Mouse (Mus musculus): ENCODE results near the gene Mlf2. TPM values are rescaled to one million over a fixed set of nuclear protein-coding genes. Genes with fewer than 3 reads are reported as not detected.

Gene Mlf2
- polyA plus RNA-seq, 1 experiment from 2014 or later: 257 TPM

GRCm38 (mm10) chr6:124961021-124961420, 29.8 kb downstream of the Mlf2 start:
- Histone ChIP-seq H3K9ac (ENCODE audit: low read depth, low read length) (no peak overlapping the region), H3K4me2 (no peak overlapping the region), H3K4me1 (replicated peaks; ENCODE audit: control insufficient read depth, insufficient read depth, low read length) (peaks cover 9% of the 10 kb centered on the region), H3K27me3 (replicated peaks; ENCODE audit: control insufficient read depth, insufficient read depth, low read length) (no peaks in the 10 kb centered on the region), H3K36me3 (ENCODE audit: control insufficient read depth, insufficient read depth, low read length) (peaks cover 35% of the 10 kb centered on the region), H3K4me3 (ENCODE audit: low read depth, low read length) (no peak overlapping the region), H3K27ac (ENCODE audit: low read depth, low read length) (no peak overlapping the region), H3K9me3 (ENCODE audit: control insufficient read depth, low read length) (no peaks in the 10 kb centered on the region)
- no peak for DNase-seq (ENCODE audit: low spot score)
- 91% methylated on average over 12 of the region's 12 CpGs for WGBS
- ATAC-seq (replicated peaks; ENCODE audit: low FRiP score): no peak

GRCm38 (mm10) chr6:124964638-124965037, 33.5 kb downstream of the Mlf2 start:
- H3K4me3 ChIP-seq (ENCODE audit: low read depth, low read length): peak overlapping the region; percentile 85
- 25% methylated on average over 16 of the region's 16 CpGs for WGBS

GRCm38 (mm10) chr6:124965088-124965719, 34.0 kb downstream of the Mlf2 start, which contains the start of gene Cops7a:
Gene Cops7a, minus strand, starts transcription at chr6:124965538.
- Histone ChIP-seq H3K4me2 (peak within 1 kb of the TSS; percentile 96), H3K9me3 (ENCODE audit: control insufficient read depth, low read length) (no peaks in the 10 kb centered on the region; the same call in 1 of the 2 replicates), H3K4me3 (ENCODE audit: low read depth, low read length) (peak within 1 kb of the TSS; percentile 85), H3K9ac (ENCODE audit: low read depth, low read length) (peak within 1 kb of the TSS; percentile 94), H3K36me3 (ENCODE audit: control insufficient read depth, insufficient read depth, low read length) (peaks cover 12% of the 10 kb centered on the region; the same call in 1 of the 2 replicates), H3K4me1 (replicated peaks; ENCODE audit: control insufficient read depth, insufficient read depth, low read length) (peaks cover 13% of the 10 kb centered on the region), H3K27ac (ENCODE audit: low read depth, low read length) (peak within 1 kb of the TSS; percentile 94), H3K27me3 (replicated peaks; ENCODE audit: control insufficient read depth, insufficient read depth, low read length) (no peaks in the 10 kb centered on the region)
- DNase-seq (ENCODE audit: low spot score) (peak; percentile 97), ATAC-seq (replicated peaks; ENCODE audit: low FRiP score) (peak; percentile 93)
- WGBS: under 1% methylated on average over 68 of the region's 68 CpGs

More at GRCm38 (mm10) chr6:124964638-124965037, 33.5 kb downstream of the Mlf2 start:
- Histone ChIP-seq H3K9me3 (ENCODE audit: control insufficient read depth, low read length) (no peaks in the 10 kb centered on the region; the same call in 1 of the 2 replicates), H3K4me2 (peak overlapping the region; percentile 96), H3K4me1 (replicated peaks; ENCODE audit: control insufficient read depth, insufficient read depth, low read length) (peaks cover 13% of the 10 kb centered on the region), H3K27ac (ENCODE audit: low read depth, low read length) (peak overlapping the region; percentile 94), H3K9ac (ENCODE audit: low read depth, low read length) (peak overlapping the region; percentile 94), H3K36me3 (ENCODE audit: control insufficient read depth, insufficient read depth, low read length) (peaks cover 16% of the 10 kb centered on the region; the same call in 1 of the 2 replicates), H3K27me3 (replicated peaks; ENCODE audit: control insufficient read depth, insufficient read depth, low read length) (no peaks in the 10 kb centered on the region)
- DNase-seq (ENCODE audit: low spot score): no peak
- ATAC-seq (replicated peaks; ENCODE audit: low FRiP score): peak; percentile 21; the same call in 1 of the 2 replicates

GRCm38 (mm10) chr6:124965747-124966146, 34.6 kb downstream of the Mlf2 start:
- H3K4me2 ChIP-seq: peak overlapping the region; percentile 96
- peak overlapping the region; percentile 94 for H3K27ac ChIP-seq (ENCODE audit: low read depth, low read length)
- H3K4me3 ChIP-seq (ENCODE audit: low read depth, low read length): peak overlapping the region; percentile 85
- H3K36me3 ChIP-seq (ENCODE audit: control insufficient read depth, insufficient read depth, low read length): peaks cover 8% of the 10 kb centered on the region; the same call in 1 of the 2 replicates
- ATAC-seq (replicated peaks; ENCODE audit: low FRiP score): no peak
- WGBS: 9% methylated on average over 15 of the region's 15 CpGs
- no peak for DNase-seq (ENCODE audit: low spot score)
- H3K27me3 ChIP-seq (replicated peaks; ENCODE audit: control insufficient read depth, insufficient read depth, low read length): no peaks in the 10 kb centered on the region
- H3K4me1 ChIP-seq (replicated peaks; ENCODE audit: control insufficient read depth, insufficient read depth, low read length): peaks cover 13% of the 10 kb centered on the region
- H3K9ac ChIP-seq (ENCODE audit: low read depth, low read length): peak overlapping the region; percentile 94
- no peaks in the 10 kb centered on the region; the same call in 1 of the 2 replicates for H3K9me3 ChIP-seq (ENCODE audit: control insufficient read depth, low read length)

- Histone ChIP-seq H3K4me3 (ENCODE audit: low read depth, low read length) (peak overlapping the region; percentile 85), H3K4me2 (peak overlapping the region; percentile 96), H3K27ac (ENCODE audit: low read depth, low read length) (no peak overlapping the region), H3K9ac (ENCODE audit: low read depth, low read length) (no peak overlapping the region; the same call in 1 of the 2 replicates), H3K9me3 (ENCODE audit: control insufficient read depth, low read length) (no peaks in the 10 kb centered on the region; the same call in 1 of the 2 replicates), H3K4me1 (replicated peaks; ENCODE audit: control insufficient read depth, insufficient read depth, low read length) (peaks cover 13% of the 10 kb centered on the region), H3K27me3 (replicated peaks; ENCODE audit: control insufficient read depth, insufficient read depth, low read length) (no peaks in the 10 kb centered on the region), H3K36me3 (ENCODE audit: control insufficient read depth, insufficient read depth, low read length) (peaks cover 4% of the 10 kb centered on the region; the same call in 1 of the 2 replicates)
- no peak for DNase-seq (ENCODE audit: low spot score)
- no peak for ATAC-seq (replicated peaks; ENCODE audit: low FRiP score)
- 96% methylated on average over 7 of the region's 7 CpGs for WGBS
These were observed 35.4 kb downstream of the Mlf2 start for GRCm38 (mm10) chr6:124966466-124967118.

GRCm38 (mm10) chr6:124967766-124968165, 36.6 kb downstream of the Mlf2 start:
- Histone ChIP-seq H3K27me3 (replicated peaks; ENCODE audit: control insufficient read depth, insufficient read depth, low read length) (no peaks in the 10 kb centered on the region), H3K36me3 (ENCODE audit: control insufficient read depth, insufficient read depth, low read length) (no peaks in the 10 kb centered on the region), H3K9ac (ENCODE audit: low read depth, low read length) (no peak overlapping the region), H3K4me1 (replicated peaks; ENCODE audit: control insufficient read depth, insufficient read depth, low read length) (peaks cover 13% of the 10 kb centered on the region), H3K27ac (ENCODE audit: low read depth, low read length) (no peak overlapping the region), H3K9me3 (ENCODE audit: control insufficient read depth, low read length) (no peaks in the 10 kb centered on the region; the same call in 1 of the 2 replicates), H3K4me3 (ENCODE audit: low read depth, low read length) (no peak overlapping the region), H3K4me2 (no peak overlapping the region)
- whole genome bisulfite sequencing: 70% methylated on average over 4 of the region's 4 CpGs
- DNase-seq (ENCODE audit: low spot score) (no peak), ATAC-seq (replicated peaks; ENCODE audit: low FRiP score) (no peak)

Other genes starting within 250 kb of the Mlf2 start
- 311 and 329 TPM in 2 replicates for gene Emg1, start 219.2 kb upstream of the Mlf2 start, polyA plus RNA-seq (2014; fragmentation: Nextera tagmentation; extraction: Ambion mirVana)
- 640 and 660 TPM in 2 replicates for gene Phb2, start 219.1 kb upstream of the Mlf2 start, polyA plus RNA-seq (2014; fragmentation: Nextera tagmentation; extraction: Ambion mirVana)
- 49.5 and 50.3 TPM in 2 replicates for gene Ptpn6, start 192.7 kb upstream of the Mlf2 start, polyA plus RNA-seq (2014; fragmentation: Nextera tagmentation; extraction: Ambion mirVana)
- 147 and 167 TPM in 2 replicates for gene Grcc10, start 190.0 kb upstream of the Mlf2 start, polyA plus RNA-seq (2014; fragmentation: Nextera tagmentation; extraction: Ambion mirVana)
- gene Gm45234, start 175.4 kb upstream of the Mlf2 start, polyA plus RNA-seq (2014; fragmentation: Nextera tagmentation; extraction: Ambion mirVana): 0.15 TPM in 1 of 2 replicates, not detected in the other
- 4.4 and 5.5 TPM in 2 replicates for gene Atn1, start 174.9 kb upstream of the Mlf2 start, polyA plus RNA-seq (2014; fragmentation: Nextera tagmentation; extraction: Ambion mirVana)
- gene Eno2, start 161.7 kb upstream of the Mlf2 start, polyA plus RNA-seq (2014; fragmentation: Nextera tagmentation; extraction: Ambion mirVana): 2.1 and 2.6 TPM in 2 replicates
- 0.11 TPM in 1 of 2 replicates, not detected in the other for gene Lrrc23, start 151.7 kb upstream of the Mlf2 start, polyA plus RNA-seq (2014; fragmentation: Nextera tagmentation; extraction: Ambion mirVana)
- 9.5 and 10.4 TPM in 2 replicates for gene Spsb2, start 122.7 kb upstream of the Mlf2 start, polyA plus RNA-seq (2014; fragmentation: Nextera tagmentation; extraction: Ambion mirVana)
- gene Tpi1, start 117.1 kb upstream of the Mlf2 start, polyA plus RNA-seq (2014; fragmentation: Nextera tagmentation; extraction: Ambion mirVana): 1,267 and 1,294 TPM in 2 replicates
- gene Usp5, start 101.9 kb upstream of the Mlf2 start, polyA plus RNA-seq (2014; fragmentation: Nextera tagmentation; extraction: Ambion mirVana): 115 and 118 TPM in 2 replicates
- gene Cdca3, start 101.8 kb upstream of the Mlf2 start, polyA plus RNA-seq (2014; fragmentation: Nextera tagmentation; extraction: Ambion mirVana): 223 and 224 TPM in 2 replicates
- 0.29 and 0.74 TPM in 2 replicates for gene Gnb3, start 91.1 kb upstream of the Mlf2 start, polyA plus RNA-seq (2014; fragmentation: Nextera tagmentation; extraction: Ambion mirVana)
- 8.6 and 11.3 TPM in 2 replicates for gene P3h3, start 73.6 kb upstream of the Mlf2 start, polyA plus RNA-seq (2014; fragmentation: Nextera tagmentation; extraction: Ambion mirVana)
- gene Gpr162, start 67.4 kb upstream of the Mlf2 start, polyA plus RNA-seq (2014; fragmentation: Nextera tagmentation; extraction: Ambion mirVana): 0.17 and 0.32 TPM in 2 replicates
- not detected in 2 replicates for gene Cd4, start 43.2 kb upstream of the Mlf2 start, polyA plus RNA-seq (2014; fragmentation: Nextera tagmentation; extraction: Ambion mirVana)
- 0.35 and 0.64 TPM in 2 replicates for gene Lag3, start 19.7 kb upstream of the Mlf2 start, polyA plus RNA-seq (2014; fragmentation: Nextera tagmentation; extraction: Ambion mirVana)
- 75.1 and 80.6 TPM in 2 replicates for gene Ptms, start 11.3 kb upstream of the Mlf2 start, polyA plus RNA-seq (2014; fragmentation: Nextera tagmentation; extraction: Ambion mirVana)
- gene Cops7a, start 34.2 kb downstream of the Mlf2 start, polyA plus RNA-seq (2014; fragmentation: Nextera tagmentation; extraction: Ambion mirVana): 147 and 159 TPM in 2 replicates
- gene Pianp, start 65.3 kb downstream of the Mlf2 start, polyA plus RNA-seq (2014; fragmentation: Nextera tagmentation; extraction: Ambion mirVana): 0.30 and 0.40 TPM in 2 replicates
- 7.6 and 7.9 TPM in 2 replicates for gene Zfp384, start 77.8 kb downstream of the Mlf2 start, polyA plus RNA-seq (2014; fragmentation: Nextera tagmentation; extraction: Ambion mirVana)
- gene Ing4, start 108.4 kb downstream of the Mlf2 start, polyA plus RNA-seq (2014; fragmentation: Nextera tagmentation; extraction: Ambion mirVana): 60.0 and 63.8 TPM in 2 replicates
- 6.0 and 7.4 TPM in 2 replicates for gene Acrbp, start 118.3 kb downstream of the Mlf2 start, polyA plus RNA-seq (2014; fragmentation: Nextera tagmentation; extraction: Ambion mirVana)
- 2.6 and 3.2 TPM in 2 replicates for gene Lpar5, start 136.5 kb downstream of the Mlf2 start, polyA plus RNA-seq (2014; fragmentation: Nextera tagmentation; extraction: Ambion mirVana)
- gene Chd4, start 164.6 kb downstream of the Mlf2 start, polyA plus RNA-seq (2014; fragmentation: Nextera tagmentation; extraction: Ambion mirVana): 62.5 and 71.6 TPM in 2 replicates
- 114 and 125 TPM in 2 replicates for gene Nop2, start 200.5 kb downstream of the Mlf2 start, polyA plus RNA-seq (2014; fragmentation: Nextera tagmentation; extraction: Ambion mirVana)
- 7.7 and 9.9 TPM in 2 replicates for gene Iffo1, start 213.9 kb downstream of the Mlf2 start, polyA plus RNA-seq (2014; fragmentation: Nextera tagmentation; extraction: Ambion mirVana)
- gene Gapdh, start 235.1 kb downstream of the Mlf2 start, polyA plus RNA-seq (2014; fragmentation: Nextera tagmentation; extraction: Ambion mirVana): 2,450 and 2,526 TPM in 2 replicates

Data from liver, embryonic 11.5 days (tissue).